Mouse (Mus musculus): ENCODE results near the gene Rev1. TPM values are rescaled to one million over a fixed set of nuclear protein-coding genes. Genes with fewer than 3 reads are reported as not detected.

Gene Rev1
- total RNA-seq (2014; rRNA removed) (21.7 and 26.1 TPM in 2 replicates), polyA plus RNA-seq (2015; fragmentation: Nextera tagmentation; extraction: Ambion mirVana) (25.1 and 29.9 TPM in 2 replicates)

- WGBS = 2% methylated on average over 73 of the region's 122 CpGs
- Histone ChIP-seq H3K9ac (replicated peaks; ENCODE audit: low read length) (peak within 1 kb of the TSS; percentile 83), H3K4me3 (ENCODE audit: low read length) (peak within 1 kb of the TSS; percentile 54), H3K4me1 (ENCODE audit: insufficient read depth, low read length) (0 out of 2 replicates have a peak, but pooled peaks cover 4% of the 10 kb centered on the region), H3K36me3 (ENCODE audit: insufficient read depth, low read length) (no peaks in the 10 kb centered on the region), H3K9me3 (ENCODE audit: low read length) (no peaks in the 10 kb centered on the region), H3K4me2 (ENCODE audit: low read depth, low read length) (peak within 1 kb of the TSS; percentile 79), H3K27ac (peak within 1 kb of the TSS; percentile 91), H3K27me3 (ENCODE audit: insufficient read depth, low read length) (no peaks in the 10 kb centered on the region)
- peak; percentile 87 for TF ChIP-seq CTCF (IDR thresholded peaks at IDR 0.05; ENCODE audit: low read depth)
- peak; percentile 96 for ATAC-seq
- peak; percentile 97 for DNase-seq (ENCODE audit: low spot score)
Measured at GRCm38 (mm10) chr1:38129501-38130267, at the start of gene Rev1. TSS of gene Rev1 (minus strand) at chr1:38129801.

- Histone ChIP-seq H3K4me1 (ENCODE audit: insufficient read depth, low read length) (no peaks in the 10 kb centered on the region), H3K36me3 (ENCODE audit: insufficient read depth, low read length) (peaks cover 14% of the 10 kb centered on the region), H3K27me3 (ENCODE audit: insufficient read depth, low read length) (no peaks in the 10 kb centered on the region), H3K4me3 (ENCODE audit: low read length) (no peak overlapping the region), H3K9ac (replicated peaks; ENCODE audit: low read length) (no peak overlapping the region), H3K4me2 (ENCODE audit: low read depth, low read length) (no peak overlapping the region), H3K9me3 (ENCODE audit: low read length) (no peaks in the 10 kb centered on the region), H3K27ac (no peak overlapping the region)
- 93% methylated on average over 8 of the region's 8 CpGs for WGBS
- DNase-seq (ENCODE audit: low spot score) (no peak), ATAC-seq (no peak)
- TF ChIP-seq CTCF (IDR thresholded peaks at IDR 0.05; ENCODE audit: low read depth) = no peak
Measured at GRCm38 (mm10) chr1:38178929-38179328, 49.3 kb upstream of the Rev1 start.

GRCm38 (mm10) chr1:38176077-38176476 is 46.5 kb upstream of the Rev1 start:
- Histone ChIP-seq H3K27ac (no peak overlapping the region), H3K4me2 (ENCODE audit: low read depth, low read length) (no peak overlapping the region), H3K27me3 (ENCODE audit: insufficient read depth, low read length) (no peaks in the 10 kb centered on the region), H3K4me3 (ENCODE audit: low read length) (no peak overlapping the region), H3K36me3 (ENCODE audit: insufficient read depth, low read length) (peaks cover 12% of the 10 kb centered on the region; the same call in 1 of the 2 replicates), H3K9ac (replicated peaks; ENCODE audit: low read length) (no peak overlapping the region), H3K9me3 (ENCODE audit: low read length) (no peaks in the 10 kb centered on the region), H3K4me1 (ENCODE audit: insufficient read depth, low read length) (no peaks in the 10 kb centered on the region)
- no peak for ATAC-seq
- WGBS = 90% methylated on average over 7 of the region's 7 CpGs
- no peak for TF ChIP-seq CTCF (IDR thresholded peaks at IDR 0.05; ENCODE audit: low read depth)
- no peak for DNase-seq (ENCODE audit: low spot score)

GRCm38 (mm10) chr1:38171874-38172273 is 42.3 kb upstream of the Rev1 start:
- H3K4me3 ChIP-seq (ENCODE audit: low read length) = no peak overlapping the region
- ATAC-seq = no peak
- TF ChIP-seq CTCF (IDR thresholded peaks at IDR 0.05; ENCODE audit: low read depth) = no peak
- WGBS = 91% methylated on average over 4 of the region's 4 CpGs
- no peaks in the 10 kb centered on the region for H3K27me3 ChIP-seq (ENCODE audit: insufficient read depth, low read length)
- no peak overlapping the region for H3K9ac ChIP-seq (replicated peaks; ENCODE audit: low read length)
- no peak overlapping the region for H3K27ac ChIP-seq
- no peak for DNase-seq (ENCODE audit: low spot score)
- H3K36me3 ChIP-seq (ENCODE audit: insufficient read depth, low read length) = no peaks in the 10 kb centered on the region; the same call in 1 of the 2 replicates
- H3K4me2 ChIP-seq (ENCODE audit: low read depth, low read length) = no peak overlapping the region
- H3K9me3 ChIP-seq (ENCODE audit: low read length) = no peaks in the 10 kb centered on the region
- no peaks in the 10 kb centered on the region for H3K4me1 ChIP-seq (ENCODE audit: insufficient read depth, low read length)

GRCm38 (mm10) chr1:38165696-38166095 is 36.1 kb upstream of the Rev1 start:
- no peaks in the 10 kb centered on the region for H3K27me3 ChIP-seq (ENCODE audit: insufficient read depth, low read length)
- 52% methylated on average over 2 of the region's 2 CpGs for WGBS
- DNase-seq (ENCODE audit: low spot score) (no peak), ATAC-seq (no peak)
- no peaks in the 10 kb centered on the region for H3K36me3 ChIP-seq (ENCODE audit: insufficient read depth, low read length)
- no peaks in the 10 kb centered on the region for H3K4me1 ChIP-seq (ENCODE audit: insufficient read depth, low read length)
- no peaks in the 10 kb centered on the region for H3K9me3 ChIP-seq (ENCODE audit: low read length)
- no peak overlapping the region for H3K9ac ChIP-seq (replicated peaks; ENCODE audit: low read length)
- H3K27ac ChIP-seq = no peak overlapping the region
- TF ChIP-seq CTCF (IDR thresholded peaks at IDR 0.05; ENCODE audit: low read depth) = no peak
- no peak overlapping the region for H3K4me2 ChIP-seq (ENCODE audit: low read depth, low read length)
- H3K4me3 ChIP-seq (ENCODE audit: low read length) = no peak overlapping the region

- Histone ChIP-seq H3K4me3 (ENCODE audit: low read length) (no peak overlapping the region), H3K9ac (replicated peaks; ENCODE audit: low read length) (no peak overlapping the region), H3K27me3 (ENCODE audit: insufficient read depth, low read length) (no peaks in the 10 kb centered on the region), H3K27ac (no peak overlapping the region), H3K36me3 (ENCODE audit: insufficient read depth, low read length) (no peaks in the 10 kb centered on the region), H3K4me1 (ENCODE audit: insufficient read depth, low read length) (no peaks in the 10 kb centered on the region), H3K9me3 (ENCODE audit: low read length) (no peaks in the 10 kb centered on the region), H3K4me2 (ENCODE audit: low read depth, low read length) (no peak overlapping the region)
- 86% methylated on average over 5 of the region's 5 CpGs for WGBS
- no peak for TF ChIP-seq CTCF (IDR thresholded peaks at IDR 0.05; ENCODE audit: low read depth)
- no peak for DNase-seq (ENCODE audit: low spot score)
- no peak for ATAC-seq
Measured at GRCm38 (mm10) chr1:38150086-38150485, 20.5 kb upstream of the Rev1 start.

GRCm38 (mm10) chr1:38146008-38146407 is 16.4 kb upstream of the Rev1 start:
- no peaks in the 10 kb centered on the region for H3K9me3 ChIP-seq (ENCODE audit: low read length)
- ATAC-seq (no peak), DNase-seq (ENCODE audit: low spot score) (no peak)
- H3K27ac ChIP-seq = no peak overlapping the region
- TF ChIP-seq CTCF (IDR thresholded peaks at IDR 0.05; ENCODE audit: low read depth) = no peak
- no peak overlapping the region for H3K9ac ChIP-seq (replicated peaks; ENCODE audit: low read length)
- WGBS = 91% methylated on average over 4 of the region's 4 CpGs
- no peak overlapping the region for H3K4me2 ChIP-seq (ENCODE audit: low read depth, low read length)
- H3K4me1 ChIP-seq (ENCODE audit: insufficient read depth, low read length) = no peaks in the 10 kb centered on the region
- H3K36me3 ChIP-seq (ENCODE audit: insufficient read depth, low read length) = no peaks in the 10 kb centered on the region
- no peak overlapping the region for H3K4me3 ChIP-seq (ENCODE audit: low read length)
- no peaks in the 10 kb centered on the region for H3K27me3 ChIP-seq (ENCODE audit: insufficient read depth, low read length)

Data from hindbrain, postnatal 0 days (tissue).